Mouse (Mus musculus) urinary bladder, postnatal 25 days (tissue): ENCODE measurements around the gene Baiap2l1.
"Not testable (repeated sequence)": the region's sequence is repeated elsewhere in the genome, so short reads cannot be mapped to it uniquely, and the experiment has no call there.

Source experiments
- DNase-seq: peaks from one replicate; pipeline ENCODE4 v3.0.0; 2022; ENCODE audit warnings: low spot score

Gene Baiap2l1

DNA sequence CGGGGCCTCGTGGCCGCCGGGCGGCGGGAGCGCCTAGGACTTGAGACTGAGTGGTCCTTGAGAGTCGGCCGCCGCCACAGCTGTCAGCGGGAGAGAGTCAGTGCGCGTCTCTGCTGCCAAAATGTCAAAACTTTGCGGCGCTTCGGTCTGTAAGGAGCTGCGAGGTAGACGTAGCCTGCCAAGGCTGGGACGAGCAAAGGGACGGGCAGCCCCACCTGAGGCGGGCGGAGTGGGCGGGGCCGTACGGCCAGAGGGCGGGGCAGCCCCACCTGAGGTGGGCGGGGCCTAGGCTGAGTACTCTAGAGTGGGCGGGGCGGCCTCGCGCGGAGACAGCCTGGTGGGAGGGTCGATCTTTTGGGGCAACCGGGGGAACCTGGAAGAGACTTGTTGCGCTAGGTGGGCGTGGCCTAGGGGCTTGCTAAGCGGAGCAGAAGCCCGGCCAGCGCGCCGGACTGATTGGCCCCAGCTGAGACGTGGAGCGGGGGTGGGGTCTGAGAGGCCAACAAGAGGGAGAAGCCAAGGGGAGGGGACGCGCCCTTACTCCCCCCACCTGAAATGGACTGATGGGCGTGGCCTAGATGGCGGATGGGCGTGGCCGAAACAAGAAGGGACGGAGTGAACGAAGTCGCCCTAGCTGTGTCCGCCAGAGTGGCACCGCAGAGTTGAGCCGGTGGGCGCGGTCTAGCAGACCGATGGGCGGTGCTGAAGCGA lies at the start of gene Baiap2l1:
Gene Baiap2l1 (minus strand): TSS at position 232 of the 711 bp plus-strand sequence.
- peak; percentile 89 for DNase-seq

DNA sequence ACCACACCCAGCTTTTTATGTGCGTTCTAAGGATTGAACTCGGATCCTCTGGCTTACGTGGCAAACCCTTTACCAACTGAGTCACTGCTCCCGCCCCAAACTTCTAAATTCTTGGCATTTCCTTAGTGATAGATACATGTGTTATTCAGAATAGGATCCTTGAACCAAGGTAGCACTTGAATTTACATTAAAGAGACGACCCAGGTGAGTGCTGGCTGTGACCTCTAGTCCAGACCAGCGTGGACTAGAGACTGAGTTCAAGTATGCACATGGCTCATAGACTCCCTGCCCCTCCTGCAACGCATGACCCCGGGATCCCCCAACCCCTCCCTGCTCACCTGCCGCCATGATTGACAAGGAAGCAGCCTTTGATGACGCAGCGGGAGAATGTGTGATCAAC lies 48.3 kb upstream of the Baiap2l1 start:
- DNase-seq: no peak

DNA sequence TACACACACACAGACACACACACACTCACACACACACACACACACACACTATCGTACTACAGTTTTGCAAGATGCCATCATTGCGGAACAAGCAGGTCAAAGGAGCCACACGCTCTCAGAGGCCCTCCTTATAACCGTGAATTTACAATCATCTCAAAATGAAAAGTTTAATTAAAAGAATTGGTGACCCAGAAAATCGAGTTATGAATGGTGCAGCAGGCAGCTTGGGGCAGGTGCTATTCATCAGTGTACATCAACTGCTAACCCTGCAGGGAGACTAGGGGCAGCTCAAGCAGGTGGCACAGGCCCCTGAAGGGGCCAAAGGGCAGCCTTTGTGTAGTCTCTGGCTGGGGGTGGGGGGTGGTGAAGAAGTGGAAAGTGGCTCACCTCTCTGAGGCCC lies 42.9 kb upstream of the Baiap2l1 start:
- DNase-seq: no peak

DNA sequence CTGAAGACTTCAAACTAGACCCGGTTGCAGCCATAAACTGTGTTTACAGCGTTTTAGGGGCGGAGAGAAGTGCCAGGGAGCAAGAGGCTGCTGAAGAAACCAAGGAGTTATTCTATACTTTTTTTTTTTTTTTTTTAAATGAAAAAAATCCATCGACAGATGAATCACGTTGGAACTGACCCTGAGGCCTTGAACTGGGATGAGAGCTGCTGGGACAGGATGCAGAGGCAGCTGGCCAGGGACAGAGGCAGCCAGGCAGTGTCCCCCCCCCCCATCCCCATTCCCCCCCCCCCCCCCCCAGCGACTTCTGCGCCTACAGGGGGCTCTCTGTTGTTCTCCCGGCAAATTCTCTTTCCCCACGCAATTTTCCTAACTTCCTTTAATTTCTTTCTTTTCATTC lies 39.7 kb upstream of the Baiap2l1 start:
- DNase-seq: no peak

DNA sequence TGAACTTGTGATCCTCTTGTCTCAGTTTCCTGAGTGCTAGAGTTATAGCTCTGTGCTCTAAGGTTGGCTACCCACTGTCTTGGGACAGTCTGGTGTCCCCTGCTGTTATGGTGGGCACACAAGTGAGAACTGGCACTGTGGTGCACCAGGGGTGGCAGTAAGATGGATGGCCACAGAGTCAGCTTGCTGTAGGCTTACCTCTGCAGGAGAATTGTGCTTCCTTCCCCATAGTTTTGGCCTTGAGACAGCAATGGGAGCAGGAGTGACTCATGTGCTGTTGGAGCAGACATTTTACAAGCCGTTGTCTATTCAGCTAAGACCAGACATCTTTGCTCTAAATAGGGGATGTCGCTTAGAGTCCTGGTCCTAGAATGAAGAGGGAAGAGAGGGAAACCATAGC lies 36.2 kb upstream of the Baiap2l1 start:
- no peak for DNase-seq

DNA sequence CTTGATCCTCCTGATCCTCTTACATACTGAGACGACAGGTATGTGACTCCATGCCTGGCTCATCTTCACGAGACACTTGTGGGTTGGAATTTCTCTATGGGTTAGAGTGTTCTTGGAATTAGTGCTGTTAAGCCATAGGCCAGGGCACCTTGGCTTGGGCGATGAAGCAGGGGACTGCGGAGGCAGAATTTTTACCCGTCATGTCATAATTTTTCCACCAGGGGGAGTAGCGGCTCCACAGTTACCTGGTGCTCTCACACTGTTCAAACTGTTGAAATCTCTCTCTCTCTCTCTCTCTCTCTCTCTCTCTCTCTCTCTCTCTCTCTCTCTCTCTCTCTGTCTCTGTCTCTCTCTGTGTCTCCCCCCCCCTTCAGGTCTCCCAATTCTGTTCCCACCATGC lies 29.9 kb upstream of the Baiap2l1 start:
- peak; percentile 45 for DNase-seq

DNA sequence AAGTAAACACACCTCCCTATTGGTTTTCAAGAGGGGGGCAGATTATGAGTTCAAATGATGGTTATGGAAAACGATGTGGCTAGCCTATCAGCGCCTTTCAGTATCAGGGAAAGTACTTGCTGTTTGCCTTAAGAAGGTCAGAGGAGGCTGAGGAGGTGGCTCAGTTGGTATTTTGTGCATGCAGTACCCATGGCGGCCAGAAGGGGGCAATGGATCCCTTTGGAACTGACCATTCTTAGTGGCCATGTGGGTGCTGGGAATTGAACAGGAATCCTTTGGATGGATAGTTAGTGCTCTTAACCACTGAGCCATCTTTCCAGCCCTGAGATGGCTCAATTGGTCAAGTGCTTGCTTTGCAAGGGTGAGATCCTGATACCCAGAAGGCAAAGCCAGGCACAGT lies 26.0 kb upstream of the Baiap2l1 start:
- no peak for DNase-seq

DNA sequence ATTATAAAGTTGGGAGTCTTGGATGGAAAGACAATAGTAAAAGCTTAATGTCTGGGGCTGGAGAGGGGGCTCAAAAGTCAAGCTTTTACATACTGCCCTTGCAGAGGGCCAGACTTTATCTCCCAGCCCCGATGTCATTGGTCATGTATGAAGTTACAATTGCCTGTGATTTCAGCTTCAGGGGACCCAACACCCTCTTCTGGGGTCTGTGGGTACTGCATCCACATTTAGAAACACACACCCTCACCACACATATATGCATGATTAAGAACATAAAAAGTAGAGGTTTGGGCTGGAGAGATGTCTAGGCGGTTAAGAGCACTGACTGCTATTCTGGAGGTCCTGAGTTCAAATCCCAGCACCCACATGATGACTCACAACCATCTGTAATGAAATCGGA lies 23.9 kb upstream of the Baiap2l1 start:
- no peak for DNase-seq

DNA sequence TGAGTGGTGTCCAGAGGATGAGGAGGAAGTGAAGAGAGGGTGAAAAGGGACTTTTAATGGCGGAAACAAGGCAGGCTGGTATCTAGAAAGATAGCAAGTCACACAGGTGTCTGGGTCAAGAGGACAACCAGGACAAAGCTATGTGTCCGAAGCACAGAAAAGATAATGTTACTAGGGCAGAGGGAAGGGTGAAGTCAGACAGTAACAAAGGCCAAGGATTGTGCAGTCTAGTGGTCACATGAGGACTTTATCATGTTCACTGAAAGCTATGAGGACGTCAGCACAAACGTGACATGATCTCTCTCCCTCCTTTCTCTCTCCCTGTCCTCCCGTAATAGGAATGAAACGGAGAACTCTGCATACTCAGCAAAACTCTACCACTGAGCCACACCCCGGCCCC lies 22.8 kb upstream of the Baiap2l1 start:
- DNase-seq: no peak

DNA sequence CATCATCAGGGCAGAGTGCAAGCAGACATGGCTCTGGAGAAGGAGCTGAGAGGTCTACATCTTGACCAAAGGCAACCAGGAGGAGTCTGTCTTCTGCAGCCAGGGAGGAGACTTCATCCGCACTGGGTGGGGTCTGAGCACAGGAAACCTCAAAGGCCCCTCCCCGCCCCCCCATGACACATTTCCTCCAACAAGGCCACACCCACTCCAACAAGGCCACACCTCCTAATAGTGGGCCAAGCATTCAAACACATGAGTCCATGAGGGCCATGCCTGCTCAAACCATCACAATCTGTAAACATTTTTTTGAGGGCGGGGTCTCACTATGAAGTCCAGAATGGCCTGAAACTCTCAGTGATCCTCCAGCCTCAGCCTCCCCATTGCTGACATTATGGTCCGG lies 21.5 kb upstream of the Baiap2l1 start:
- no peak for DNase-seq

DNA sequence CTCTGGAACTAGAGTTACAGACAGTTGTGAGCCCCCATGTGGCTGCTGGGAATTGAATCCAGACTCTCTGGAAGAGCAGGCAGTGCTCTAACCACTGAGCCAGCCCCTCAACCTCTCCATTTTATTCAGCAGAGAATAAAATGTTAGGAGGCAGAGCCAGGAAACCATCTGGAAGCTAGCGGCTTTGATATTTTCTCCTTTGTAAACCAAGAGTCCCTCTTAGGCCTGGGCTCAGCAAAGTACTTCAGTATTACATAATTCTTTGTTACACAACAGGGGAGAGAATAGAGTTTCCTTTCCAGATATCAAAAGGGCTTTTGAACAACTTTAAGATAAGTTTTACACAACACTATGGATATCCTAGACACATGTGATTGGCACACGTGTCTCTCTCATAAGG lies 15.0 kb upstream of the Baiap2l1 start:
- DNase-seq: no peak

DNA sequence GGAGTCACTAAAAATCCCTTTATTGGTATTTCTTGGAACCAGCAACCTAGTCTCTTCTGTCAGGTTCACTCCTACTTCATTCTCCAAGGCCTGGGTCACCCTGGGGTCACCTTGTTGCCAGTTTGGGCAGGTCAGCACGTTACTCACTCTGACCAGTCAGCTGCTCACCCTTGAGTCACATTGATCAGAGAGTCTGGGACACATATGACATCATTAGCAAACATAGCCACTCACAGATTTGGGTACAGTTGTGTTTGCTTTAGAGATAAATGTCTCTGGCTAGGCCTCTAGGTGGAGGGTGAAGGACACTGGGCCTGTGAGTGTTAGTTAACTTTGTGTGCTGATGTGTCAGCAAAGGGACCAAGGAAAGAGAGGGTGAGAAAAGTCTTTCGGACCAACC lies 14.3 kb upstream of the Baiap2l1 start:
- peak; percentile 31 for DNase-seq

DNA sequence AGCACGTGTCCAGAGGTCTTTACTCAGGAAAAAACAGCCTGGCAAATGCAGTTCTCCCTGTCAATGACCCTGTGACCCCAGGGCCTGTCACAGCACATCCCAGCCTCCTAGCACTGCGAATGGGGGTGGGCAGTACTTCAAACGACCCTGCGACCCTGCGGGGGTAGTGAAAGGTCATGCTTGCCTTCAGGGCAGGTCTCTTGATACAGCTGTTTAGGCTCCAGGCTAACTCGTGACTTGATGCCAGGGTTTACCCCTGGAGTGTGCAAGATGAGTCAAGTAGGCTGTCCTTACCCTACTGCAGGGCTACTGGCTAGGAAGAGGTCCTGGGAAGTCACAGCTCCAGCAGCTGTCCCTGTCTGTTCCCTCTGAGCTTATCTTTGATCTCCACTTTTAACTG lies 13.1 kb upstream of the Baiap2l1 start:
- no peak for DNase-seq

DNA sequence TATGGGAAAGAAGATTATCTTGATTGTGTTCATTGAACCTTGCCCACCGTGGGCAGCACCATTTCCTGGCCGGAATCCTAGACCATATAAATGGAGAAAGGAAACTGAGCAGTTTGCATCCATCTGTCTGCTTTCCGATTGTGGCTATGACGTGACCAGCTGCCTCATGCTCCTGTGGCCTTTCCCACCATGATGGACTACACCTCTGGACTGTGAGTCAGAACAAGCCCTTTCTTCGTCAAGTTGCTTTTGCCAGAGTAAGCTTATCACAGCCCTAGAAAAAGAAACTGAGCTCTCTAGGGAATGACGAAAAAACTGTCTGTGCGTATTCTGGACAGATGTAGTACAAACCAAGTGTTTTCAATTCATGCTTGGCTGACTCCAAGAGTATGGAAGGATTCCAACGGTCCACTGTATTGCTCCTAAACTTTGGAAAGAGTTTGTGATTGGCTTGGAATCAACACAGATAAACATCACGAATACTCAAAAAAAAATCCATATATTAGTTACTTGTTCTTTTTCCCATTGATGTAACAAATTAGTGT lies 10.8 kb upstream of the Baiap2l1 start:
- DNase-seq: no peak

DNA sequence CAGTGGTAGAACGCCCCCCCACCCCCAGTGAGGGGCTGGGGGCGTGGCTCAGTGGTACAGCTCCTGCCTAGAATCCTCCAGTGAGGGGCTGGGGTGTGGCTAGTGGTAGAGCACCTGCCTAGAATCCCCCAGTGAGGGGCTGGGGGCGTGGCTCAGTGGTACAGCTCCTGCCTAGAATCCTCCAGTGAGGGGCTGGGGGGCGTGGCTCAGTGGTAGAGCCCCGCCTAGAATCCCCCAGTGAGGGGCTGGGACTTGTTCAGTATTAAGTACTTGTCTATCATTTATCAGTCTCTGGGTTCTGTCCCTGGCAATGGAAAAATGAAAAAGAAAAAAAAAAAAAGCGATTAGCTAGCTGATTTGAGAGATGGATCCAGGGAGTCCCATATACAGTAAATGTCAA lies 8.6 kb upstream of the Baiap2l1 start:
- DNase-seq: not testable (repeated sequence)

DNA sequence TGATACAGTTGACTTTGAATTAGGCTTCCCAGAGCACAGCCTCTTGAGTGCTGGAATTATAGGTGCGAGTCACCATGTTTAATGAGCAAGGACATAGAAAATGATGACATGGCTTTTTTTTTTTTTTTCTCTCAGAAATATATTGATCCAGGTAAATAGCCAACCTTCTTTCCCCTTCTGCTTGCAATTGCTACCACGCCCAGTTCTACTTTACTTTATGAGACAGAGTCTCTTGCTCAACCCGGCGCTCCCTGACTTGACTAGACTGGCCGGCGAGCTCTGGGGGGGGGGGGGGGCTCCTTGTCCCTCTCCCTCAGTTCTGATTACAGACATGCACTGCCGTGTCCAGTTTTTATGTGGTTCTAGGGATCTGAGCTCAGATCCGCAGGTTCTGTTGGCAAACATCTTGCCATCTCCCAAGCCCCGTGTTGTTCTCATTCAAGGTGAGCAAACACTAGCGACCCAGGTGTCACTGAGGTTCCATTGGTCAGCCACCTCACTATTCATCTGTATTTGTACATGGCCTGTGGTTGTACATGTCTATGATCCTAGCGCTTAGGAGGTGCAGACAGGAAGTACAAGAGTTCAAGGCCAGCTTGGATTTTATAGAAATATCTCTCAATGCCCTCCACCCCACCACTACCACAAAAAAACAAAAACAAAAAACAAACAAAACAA lies 6.9 kb upstream of the Baiap2l1 start:
- no peak for DNase-seq

DNA sequence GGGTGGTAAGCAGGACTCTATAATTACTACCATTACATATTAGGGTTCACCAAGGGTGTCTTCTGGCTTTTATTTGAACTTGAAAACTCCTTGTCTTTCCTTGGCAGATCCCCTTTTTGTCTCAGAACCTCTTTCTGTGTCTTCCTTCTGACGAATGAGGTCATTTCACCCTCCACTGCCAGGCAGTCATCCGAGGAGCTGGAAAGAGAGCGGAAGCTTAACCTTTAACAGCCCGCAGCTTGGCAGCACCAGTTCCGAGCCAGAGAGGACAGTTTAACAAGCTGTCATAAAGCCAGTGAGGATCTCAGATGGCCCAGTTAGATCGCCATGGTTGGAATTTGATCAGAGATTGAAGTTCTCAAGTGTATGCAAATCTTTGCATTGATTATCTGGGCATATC lies 2.4 kb upstream of the Baiap2l1 start:
- no peak for DNase-seq

DNA sequence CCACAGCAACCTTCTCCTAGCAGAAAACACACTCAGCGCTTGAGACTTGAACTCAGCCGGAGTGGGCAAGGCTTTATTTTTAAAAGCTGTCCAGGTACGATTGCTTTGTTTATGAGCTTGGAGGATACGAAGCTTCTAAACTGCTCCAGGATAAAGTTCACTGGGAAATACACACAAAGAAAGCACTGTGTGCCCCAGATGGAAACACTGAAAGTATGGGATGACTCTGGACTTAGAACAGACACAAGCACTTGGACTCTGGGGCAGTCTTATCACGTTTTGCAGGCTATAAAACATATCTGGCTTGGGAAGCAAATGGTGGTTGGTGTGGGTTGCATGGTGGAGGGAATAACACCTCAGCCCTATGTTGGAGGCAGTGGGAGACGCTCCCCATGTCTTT lies 2.0 kb upstream of the Baiap2l1 start:
- no peak for DNase-seq

DNA sequence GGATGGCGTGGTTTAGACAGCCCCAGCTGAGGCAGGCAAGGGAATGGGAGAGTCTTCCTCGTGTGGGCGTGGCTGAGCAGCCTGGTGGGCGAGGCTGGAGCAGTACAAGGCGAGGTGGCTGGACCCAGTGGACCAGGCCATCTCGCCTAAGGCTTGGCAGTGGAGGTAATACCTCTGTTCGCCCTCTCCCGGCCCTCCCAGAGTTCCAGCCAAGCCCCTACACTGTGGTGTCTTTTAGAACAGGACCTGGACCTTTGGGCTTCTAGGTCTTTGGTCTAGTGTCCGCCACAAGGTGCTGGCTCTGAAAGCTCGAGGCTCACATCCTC lies 643 bp upstream of the Baiap2l1 start:
- no peak for DNase-seq

DNA sequence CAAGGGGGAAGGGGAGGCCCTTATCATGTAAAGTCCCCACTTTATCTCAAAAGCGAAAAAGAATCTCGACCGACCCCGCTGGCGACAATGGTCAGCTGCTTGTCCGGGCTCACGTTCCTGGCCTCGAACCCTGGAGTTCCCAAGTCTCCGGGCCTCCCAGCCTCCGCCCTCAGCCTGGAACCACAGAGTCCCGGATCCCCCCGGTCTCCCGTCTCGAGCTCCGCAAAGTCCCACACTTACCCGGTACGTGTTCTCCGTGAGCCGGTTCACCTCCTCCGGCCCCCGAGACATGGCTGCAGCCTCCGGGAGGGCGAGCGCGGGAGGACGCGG lies 396 bp downstream of the Baiap2l1 start:
- peak; percentile 53 for DNase-seq

DNA sequence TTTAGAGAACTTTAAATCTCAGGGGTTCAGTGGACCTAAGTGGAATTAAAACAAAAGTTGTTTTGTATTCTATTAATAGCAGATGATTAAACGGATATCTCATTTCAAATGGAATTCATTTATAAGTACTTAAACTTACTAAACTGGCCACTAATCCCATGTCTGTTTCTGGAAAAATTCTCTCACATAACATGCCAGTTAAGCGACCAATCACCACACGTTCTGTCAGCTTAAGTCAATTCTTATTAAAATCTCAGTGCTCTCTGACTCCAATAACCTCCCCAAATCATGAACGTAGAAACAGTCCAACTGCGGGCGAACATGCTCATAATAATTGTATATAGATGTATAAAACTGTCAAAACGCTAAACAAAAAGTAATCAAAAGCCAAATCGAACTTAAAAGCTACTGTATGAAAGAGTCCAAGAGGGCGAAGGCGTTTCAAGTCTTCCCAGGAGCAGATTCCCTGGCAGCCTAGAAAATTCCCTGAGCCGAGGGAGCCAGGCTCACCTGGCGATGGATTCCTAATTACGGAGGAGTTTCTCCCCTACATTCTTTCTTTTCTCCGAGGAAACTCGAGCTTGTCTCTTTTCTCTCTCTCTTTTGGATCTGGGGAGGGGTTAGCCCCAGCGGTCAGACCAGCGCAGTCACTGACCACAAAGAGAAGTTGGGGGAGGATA lies 996 bp downstream of the Baiap2l1 start:
- DNase-seq: no peak

DNA sequence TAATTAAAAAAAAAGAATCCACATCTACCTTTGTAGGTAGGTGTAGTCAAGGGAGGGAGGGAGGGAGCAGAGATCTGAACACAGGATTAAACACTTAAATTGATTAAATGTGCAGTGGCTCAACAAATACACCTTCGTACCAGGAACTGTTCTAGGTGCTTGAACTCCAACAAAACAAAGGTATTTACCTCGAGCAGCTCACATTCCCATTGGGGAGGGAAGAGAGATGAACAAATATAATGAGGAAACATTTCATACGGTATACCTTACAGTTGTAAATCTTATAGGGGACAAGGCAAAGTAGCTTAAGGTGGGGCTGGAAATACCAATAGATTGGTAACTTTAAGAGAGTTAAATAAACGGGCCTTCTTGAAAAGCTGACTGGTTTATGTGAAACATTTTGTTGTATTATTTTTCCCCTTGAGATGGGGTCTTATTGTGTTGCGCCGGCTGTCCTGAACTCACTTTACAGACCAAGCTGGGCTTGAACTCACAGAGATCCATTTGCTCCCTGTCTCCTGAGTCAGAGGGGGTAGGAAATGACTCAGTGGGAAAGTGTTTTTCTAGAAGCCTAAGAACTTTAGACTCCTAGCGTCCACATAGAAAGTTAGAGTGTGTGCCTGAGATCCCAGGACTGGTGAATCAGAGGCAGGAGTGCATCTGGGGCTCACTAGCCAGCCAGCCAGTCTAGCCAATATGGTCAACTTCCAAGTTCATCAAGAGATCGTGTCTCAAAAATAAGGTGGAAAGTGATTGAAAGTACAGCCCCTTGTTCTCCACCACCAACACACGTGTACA lies 5.5 kb downstream of the Baiap2l1 start:
- DNase-seq: no peak

DNA sequence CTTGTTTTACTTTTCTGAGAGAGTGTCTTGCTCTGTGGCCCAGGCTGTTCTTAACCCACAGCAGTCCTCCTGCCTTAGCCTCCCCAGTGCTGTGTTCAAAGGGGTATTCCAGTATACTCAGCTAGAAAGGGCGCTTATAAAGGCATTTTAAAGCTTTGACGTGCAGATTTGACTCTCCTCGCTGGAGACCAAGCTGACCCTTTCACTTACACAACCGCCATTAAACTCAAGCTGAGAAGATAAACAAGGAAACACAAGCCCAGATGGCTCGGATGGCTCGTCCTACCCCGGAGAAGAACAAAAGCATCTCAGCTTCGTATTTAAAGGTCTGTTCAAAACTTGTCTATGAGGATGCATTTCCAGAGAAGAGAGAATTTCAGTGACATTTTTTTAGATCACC lies 6.7 kb downstream of the Baiap2l1 start:
- DNase-seq: no peak
